Mouse (Mus musculus) intestine, embryonic 14.5 days (tissue): Measurements from ENCODE around the gene Slc22a23. TPM values are rescaled to one million over a fixed set of nuclear protein-coding genes. Genes with fewer than 3 reads are reported as not detected.

Experiments used
- ATAC-seq: fragments of 200-750 bp; cut with Nextera tagmentation; replicated peaks from 2 replicates; pipeline ENCODE4 v1.8.0; 2017; ENCODE audit warnings: low read depth, moderate number of reproducible peaks, moderate TSS enrichment, moderate library complexity; ENCODE audit not compliant: low FRiP score, low TSS enrichment
- DNase-seq: peaks from one replicate; pipeline ENCODE4 v3.0.0-alpha.2; 2018; ENCODE audit warnings: low spot score
- H3K27ac ChIP-seq: fragments of 300-500 bp; sonication (generic); 2 replicates; pipeline ENCODE4 v1.5.1; 2014; ENCODE audit warnings: low read depth, mild to moderate bottlenecking, control low read depth
- H3K27me3 ChIP-seq: fragments of 300-500 bp; sonication (generic); replicated peaks from 2 replicates; pipeline ENCODE4 v1.6.1; 2014; ENCODE audit warnings: low read length, control low read depth; ENCODE audit not compliant: control insufficient read depth, insufficient read depth
- H3K36me3 ChIP-seq: fragments of 300-500 bp; sonication (generic); 2 replicates; pipeline ENCODE4 v1.6.1; 2014; ENCODE audit warnings: low read length, control low read depth; ENCODE audit not compliant: control insufficient read depth, insufficient read depth
- H3K4me1 ChIP-seq: fragments of 300-500 bp; sonication (generic); replicated peaks from 2 replicates; pipeline ENCODE4 v1.6.1; 2014; ENCODE audit warnings: low read length, control low read depth, mixed read lengths; ENCODE audit not compliant: control insufficient read depth, insufficient read depth
- H3K4me2 ChIP-seq: fragments of 300-500 bp; sonication (generic); 2 replicates; pipeline ENCODE4 v1.6.1; 2014; ENCODE audit warnings: low read length
- H3K4me3 ChIP-seq: fragments of 300-500 bp; sonication (generic); 2 replicates; pipeline ENCODE4 v1.5.1; 2014; ENCODE audit warnings: low read depth, low read length, control low read depth, mixed read lengths
- H3K9ac ChIP-seq: fragments of 300-500 bp; sonication (generic); 2 replicates; pipeline ENCODE4 v1.6.1; 2014; ENCODE audit warnings: mild to moderate bottlenecking, low read length
- H3K9me3 ChIP-seq: fragments of 300-500 bp; sonication (generic); 2 replicates; pipeline ENCODE4 v1.6.1; 2016; ENCODE audit warnings: low read length, control low read depth; ENCODE audit not compliant: control insufficient read depth
- WGBS: fragments of 180-500 bp; shearing (Covaris S2); extraction: QIAGEN DNeasy Blood & Tissue Kit; methylation state at CpG from one replicate; pipeline ENCODE4 v1.1.7; 2014; 5-methylcytosine and 5-hydroxymethylcytosine counted together
- polyA plus RNA-seq: library from polyadenylated mRNA; unstranded; fragments of >200 nt; fragmentation: Nextera tagmentation; extraction: Ambion mirVana; gene quantifications from 2 replicates; pipeline ENCODE4 v1.2.1, GENCODE M21; 2014

Gene Slc22a23
- polyA plus RNA-seq, 1 experiment from 2014 or later = 4.0 TPM

DNA sequence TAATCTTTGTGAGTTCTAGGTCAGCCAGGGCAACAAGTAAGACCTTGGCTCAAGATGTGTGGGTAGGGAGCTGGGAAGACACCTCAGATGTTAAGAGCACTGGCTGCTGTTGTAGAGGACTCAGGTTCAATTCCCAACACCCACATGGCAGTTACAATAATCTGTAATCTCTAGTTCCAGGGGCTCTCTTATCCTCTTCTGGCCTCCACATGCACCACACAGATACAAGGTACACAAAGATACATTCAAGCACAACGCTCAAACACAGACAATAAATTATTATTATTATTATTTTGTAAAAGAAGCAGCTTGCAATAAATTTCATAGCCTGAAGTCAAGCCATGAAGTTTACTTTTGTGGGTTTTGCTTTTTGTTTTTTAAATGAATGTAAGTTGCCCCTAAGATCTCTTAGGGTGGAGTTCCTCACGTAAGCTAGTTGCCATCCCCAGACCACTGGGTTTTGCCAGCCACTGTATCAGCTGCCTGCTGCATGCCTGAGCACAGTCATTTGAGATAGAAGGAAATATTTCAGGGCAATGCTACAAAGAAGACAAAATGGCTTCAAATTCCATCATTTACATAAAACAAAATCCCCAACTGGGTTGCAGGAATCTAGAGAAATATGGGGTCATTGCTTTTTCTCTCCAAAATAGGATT lies 32.5 kb downstream of the Slc22a23 start:
- H3K27me3 ChIP-seq = no peaks in the 10 kb centered on the region
- 81% methylated on average over 2 of the region's 2 CpGs for WGBS
- H3K9ac ChIP-seq = no peak overlapping the region
- ATAC-seq (no peak), DNase-seq (no peak)
- no peak overlapping the region for H3K27ac ChIP-seq
- H3K4me3 ChIP-seq = no peak overlapping the region
- no peaks in the 10 kb centered on the region for H3K36me3 ChIP-seq
- H3K9me3 ChIP-seq = no peaks in the 10 kb centered on the region
- H3K4me2 ChIP-seq = no peak overlapping the region
- no peaks in the 10 kb centered on the region for H3K4me1 ChIP-seq

GRCm38 (mm10) chr13:34311593-34311992 lies 33.4 kb downstream of the Slc22a23 start:
- H3K36me3 ChIP-seq = no peaks in the 10 kb centered on the region
- no peak for ATAC-seq
- no peaks in the 10 kb centered on the region for H3K27me3 ChIP-seq
- no peak overlapping the region for H3K9ac ChIP-seq
- WGBS = 70% methylated on average over 2 of the region's 2 CpGs
- no peaks in the 10 kb centered on the region for H3K9me3 ChIP-seq
- H3K4me3 ChIP-seq = no peak overlapping the region
- DNase-seq = no peak
- H3K27ac ChIP-seq = no peak overlapping the region
- H3K4me1 ChIP-seq = no peaks in the 10 kb centered on the region
- no peak overlapping the region for H3K4me2 ChIP-seq

DNA sequence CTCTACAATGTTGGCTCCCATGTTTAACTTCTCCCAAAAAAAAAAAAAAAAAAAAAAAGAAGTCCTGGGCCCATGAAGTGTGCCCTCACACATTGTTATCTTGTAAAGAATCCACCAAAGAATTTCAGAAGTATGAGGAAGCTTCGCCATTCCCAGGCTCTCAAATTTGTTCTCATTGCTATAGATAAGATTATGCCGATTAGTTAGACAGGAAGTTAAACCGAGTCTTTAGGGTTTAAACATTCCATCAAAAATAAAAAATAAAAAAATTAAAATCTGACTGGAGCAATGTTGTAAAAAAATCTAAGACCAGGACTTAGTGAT lies 36.4 kb downstream of the Slc22a23 start:
- H3K4me2 ChIP-seq = no peak overlapping the region
- H3K9ac ChIP-seq = no peak overlapping the region
- H3K4me3 ChIP-seq = no peak overlapping the region
- H3K36me3 ChIP-seq = no peaks in the 10 kb centered on the region
- DNase-seq = no peak
- WGBS = 72% methylated on average over 3 of the region's 3 CpGs
- no peaks in the 10 kb centered on the region for H3K27me3 ChIP-seq
- ATAC-seq = no peak
- H3K9me3 ChIP-seq = no peaks in the 10 kb centered on the region
- H3K27ac ChIP-seq = no peak overlapping the region
- H3K4me1 ChIP-seq = no peaks in the 10 kb centered on the region

DNA sequence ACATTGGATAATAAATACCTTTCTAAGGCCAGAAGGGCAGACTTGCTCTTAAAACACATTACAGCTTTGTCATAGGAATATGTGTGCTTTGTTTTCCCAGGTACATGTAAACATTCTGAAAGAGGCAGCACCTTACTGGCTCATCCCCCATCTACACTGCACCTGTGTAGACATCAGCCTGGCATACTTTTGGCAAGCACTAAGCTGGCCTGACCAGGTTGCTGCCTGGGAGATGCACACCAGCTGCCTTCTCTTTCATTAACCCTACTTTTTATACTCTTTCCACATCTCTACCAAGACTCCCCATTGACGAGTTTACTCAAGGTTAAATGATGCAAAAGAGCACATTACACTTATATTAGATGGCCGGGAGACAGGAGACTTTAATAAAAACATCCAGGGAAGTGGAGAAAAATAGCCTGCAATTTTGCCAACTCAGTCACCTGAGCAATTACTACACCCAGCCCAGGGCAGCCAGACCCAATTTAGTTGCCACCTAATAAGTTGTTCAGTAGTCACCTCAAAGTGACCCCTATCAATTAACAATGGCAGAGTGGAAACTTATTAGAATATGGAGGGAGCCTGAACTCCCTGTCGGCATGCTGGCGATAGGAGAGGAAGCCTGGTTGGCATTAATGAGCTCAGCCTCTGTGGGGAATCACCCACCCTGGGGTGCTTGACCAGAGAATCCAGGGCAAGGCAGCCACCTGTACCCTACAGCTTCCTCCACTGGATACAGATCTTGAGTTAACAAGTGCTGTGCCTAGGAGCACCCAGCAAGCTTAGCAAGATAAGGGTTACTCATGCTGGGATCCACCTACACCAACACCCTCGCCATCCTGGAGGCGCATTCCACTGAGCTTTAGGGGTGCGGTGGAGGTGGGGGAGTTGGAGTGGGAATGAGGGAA lies 37.0 kb downstream of the Slc22a23 start:
- no peak for ATAC-seq
- Histone ChIP-seq H3K27ac (no peak overlapping the region), H3K4me2 (no peak overlapping the region), H3K9me3 (no peaks in the 10 kb centered on the region), H3K4me1 (no peaks in the 10 kb centered on the region), H3K27me3 (no peaks in the 10 kb centered on the region), H3K9ac (no peak overlapping the region), H3K36me3 (no peaks in the 10 kb centered on the region), H3K4me3 (no peak overlapping the region)
- no peak for DNase-seq
- WGBS = 61% methylated on average over 7 of the region's 7 CpGs

DNA sequence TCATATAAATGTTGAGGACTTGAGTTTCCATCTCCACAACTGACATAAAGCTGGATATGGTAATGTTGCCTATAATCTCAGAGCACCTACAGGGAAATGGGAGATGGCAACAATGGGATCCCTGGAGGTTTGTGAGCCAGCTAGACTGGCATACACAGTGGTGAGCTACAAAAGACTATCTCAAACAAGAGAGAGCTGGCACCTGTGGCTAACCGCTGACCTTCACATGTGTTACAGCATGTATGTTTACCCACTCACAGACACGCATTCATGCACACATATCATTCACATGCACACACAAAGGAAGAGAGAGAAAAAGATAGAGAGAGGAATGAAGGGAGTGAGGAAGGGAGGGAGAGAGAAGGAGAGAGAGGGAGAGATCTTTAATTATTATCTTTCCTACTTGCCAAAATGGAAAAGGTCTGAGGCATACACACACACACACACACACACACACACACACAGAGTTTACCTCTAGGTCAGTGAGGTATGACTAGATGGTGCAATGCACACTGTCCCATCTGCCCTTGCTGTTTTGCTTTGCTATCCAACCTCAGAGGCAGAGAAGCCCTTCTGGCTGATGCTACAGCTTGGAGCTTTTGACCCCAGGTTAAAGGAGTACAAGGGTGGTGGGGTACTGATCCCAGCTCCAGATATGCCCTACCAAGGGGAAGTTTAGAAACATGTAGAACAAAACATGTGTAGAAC lies 38.9 kb downstream of the Slc22a23 start:
- H3K4me3 ChIP-seq = no peak overlapping the region
- H3K27me3 ChIP-seq = no peaks in the 10 kb centered on the region
- no peak overlapping the region for H3K4me2 ChIP-seq
- H3K9ac ChIP-seq = no peak overlapping the region
- 89% methylated on average over 2 of the region's 2 CpGs for WGBS
- H3K4me1 ChIP-seq = no peaks in the 10 kb centered on the region
- H3K27ac ChIP-seq = no peak overlapping the region
- DNase-seq = no peak
- H3K9me3 ChIP-seq = no peaks in the 10 kb centered on the region
- H3K36me3 ChIP-seq = no peaks in the 10 kb centered on the region
- no peak for ATAC-seq

DNA sequence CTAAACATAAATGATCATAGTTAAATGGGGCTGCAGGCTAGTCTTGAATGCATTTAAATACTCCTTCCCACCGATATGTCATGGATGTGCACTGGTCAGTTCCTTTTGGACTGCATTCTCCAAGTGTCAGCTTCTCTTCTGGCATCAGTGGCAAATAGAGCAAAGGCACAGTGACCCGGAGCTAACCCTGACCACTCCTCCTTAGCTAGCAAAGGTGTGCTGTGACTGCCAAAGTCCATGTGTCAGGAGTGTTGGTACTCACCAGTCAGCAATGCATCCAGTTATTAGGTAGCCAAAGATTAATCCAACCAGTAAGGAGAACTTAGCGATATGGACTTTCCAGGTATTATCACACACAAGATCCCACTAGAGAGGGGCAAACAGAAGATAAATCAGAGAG lies 40.1 kb downstream of the Slc22a23 start:
- H3K4me1 ChIP-seq = no peaks in the 10 kb centered on the region
- no peak for DNase-seq
- no peak for ATAC-seq
- no peaks in the 10 kb centered on the region for H3K36me3 ChIP-seq
- 89% methylated on average over 3 of the region's 3 CpGs for WGBS
- no peak overlapping the region for H3K4me2 ChIP-seq
- H3K27ac ChIP-seq = no peak overlapping the region
- no peaks in the 10 kb centered on the region for H3K27me3 ChIP-seq
- no peak overlapping the region for H3K9ac ChIP-seq
- no peak overlapping the region for H3K4me3 ChIP-seq
- H3K9me3 ChIP-seq = no peaks in the 10 kb centered on the region

DNA sequence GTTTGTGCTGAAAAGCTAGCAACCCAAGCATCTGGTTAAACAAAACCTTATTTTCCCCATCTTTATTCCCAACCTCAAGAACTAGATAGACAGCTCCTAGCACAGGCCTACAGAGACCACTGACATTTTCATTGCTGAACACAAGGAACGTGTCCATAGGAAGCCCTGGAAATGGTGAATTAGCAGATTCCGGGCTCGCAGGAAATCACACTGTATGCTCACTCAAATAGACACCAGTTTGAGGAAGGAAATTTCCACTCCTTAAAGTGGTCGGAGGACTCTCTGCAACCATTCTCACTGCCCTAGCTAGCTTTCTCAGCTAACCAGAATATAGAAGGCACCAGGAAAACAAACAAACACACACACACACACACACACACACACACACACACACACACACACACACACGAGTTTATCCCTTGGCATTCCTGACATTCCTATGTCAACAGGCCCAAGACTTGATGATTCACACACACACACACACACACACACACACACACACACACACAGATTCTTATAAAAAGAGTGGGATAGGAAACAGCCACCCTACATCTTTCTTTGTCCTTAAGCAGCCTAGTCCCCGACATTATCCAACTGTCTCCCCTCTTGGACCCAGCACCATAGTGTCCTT lies 41.5 kb downstream of the Slc22a23 start:
- no peak for ATAC-seq
- Histone ChIP-seq H3K27ac (no peak overlapping the region), H3K4me1 (no peaks in the 10 kb centered on the region), H3K9ac (no peak overlapping the region), H3K27me3 (no peaks in the 10 kb centered on the region), H3K4me3 (no peak overlapping the region), H3K4me2 (no peak overlapping the region), H3K36me3 (no peaks in the 10 kb centered on the region), H3K9me3 (no peaks in the 10 kb centered on the region)
- no peak for DNase-seq
- WGBS = 41% methylated on average over 6 of the region's 6 CpGs

DNA sequence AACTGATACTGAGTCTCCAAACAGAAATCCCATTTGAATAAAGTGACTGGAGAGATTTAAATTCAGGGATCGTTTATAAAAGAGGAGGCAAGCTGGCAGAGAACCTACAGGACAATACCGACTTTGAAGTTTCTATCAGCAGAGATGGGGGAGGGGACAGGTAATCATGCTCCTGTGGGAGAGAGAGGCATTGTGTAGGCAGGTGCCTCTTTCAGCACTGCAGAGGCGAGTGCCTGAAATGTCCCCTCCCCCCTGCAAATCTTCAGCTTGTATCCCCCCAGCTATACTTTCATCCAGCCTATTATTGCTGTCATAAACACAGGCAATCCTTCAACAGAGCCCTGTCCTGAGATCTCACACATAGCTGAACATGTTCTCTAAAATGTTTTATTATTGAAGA lies 43.4 kb downstream of the Slc22a23 start:
- Histone ChIP-seq H3K4me2 (no peak overlapping the region), H3K4me1 (no peaks in the 10 kb centered on the region), H3K27ac (no peak overlapping the region), H3K4me3 (no peak overlapping the region), H3K27me3 (no peaks in the 10 kb centered on the region), H3K36me3 (no peaks in the 10 kb centered on the region), H3K9me3 (no peaks in the 10 kb centered on the region), H3K9ac (no peak overlapping the region)
- DNase-seq = no peak
- WGBS = 36% methylated on average over 3 of the region's 3 CpGs
- no peak for ATAC-seq
